Mouse (Mus musculus): ENCODE data around the gene Mad1l1. TPM values are rescaled to one million over a fixed set of nuclear protein-coding genes. Genes with fewer than 3 reads are reported as not detected.

The Mad1l1 gene
- polyA plus RNA-seq, 1 experiment from 2014 or later = 60.8 TPM

DNA sequence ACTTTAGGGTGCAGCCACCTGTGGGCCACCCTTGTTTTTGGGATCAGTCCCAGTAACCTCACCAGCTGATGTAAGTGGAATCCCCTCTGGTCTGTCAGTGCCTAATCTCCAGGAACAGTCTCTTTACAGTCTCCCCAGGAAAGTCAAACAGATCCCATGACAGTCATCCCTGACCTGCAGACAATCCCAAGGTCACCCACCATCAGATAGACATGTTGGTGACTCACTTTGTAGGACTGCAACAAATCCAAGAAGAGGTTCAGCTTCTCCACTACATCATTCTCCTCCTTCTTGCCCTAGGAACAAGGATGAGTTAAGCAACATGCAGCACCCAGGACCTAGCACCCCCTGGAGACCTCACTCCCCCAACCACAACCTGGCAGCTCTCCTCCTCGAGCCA, 24.7 kb upstream of the Mad1l1 start:
- 83% methylated on average over 1 of the region's 1 CpGs for WGBS
- no peaks in the 10 kb centered on the region for H3K4me1 ChIP-seq
- H3K27me3 ChIP-seq (ENCODE audit: poor library complexity, severe bottlenecking) = no peaks in the 10 kb centered on the region
- no peak overlapping the region for H3K27ac ChIP-seq
- H3K36me3 ChIP-seq (replicated peaks) = peaks cover 81% of the 10 kb centered on the region
- no peak overlapping the region for H3K4me3 ChIP-seq
- no peaks in the 10 kb centered on the region for H3K9me3 ChIP-seq
- DNase-seq (ENCODE audit: extremely low spot score, low spot score) = no peak

DNA sequence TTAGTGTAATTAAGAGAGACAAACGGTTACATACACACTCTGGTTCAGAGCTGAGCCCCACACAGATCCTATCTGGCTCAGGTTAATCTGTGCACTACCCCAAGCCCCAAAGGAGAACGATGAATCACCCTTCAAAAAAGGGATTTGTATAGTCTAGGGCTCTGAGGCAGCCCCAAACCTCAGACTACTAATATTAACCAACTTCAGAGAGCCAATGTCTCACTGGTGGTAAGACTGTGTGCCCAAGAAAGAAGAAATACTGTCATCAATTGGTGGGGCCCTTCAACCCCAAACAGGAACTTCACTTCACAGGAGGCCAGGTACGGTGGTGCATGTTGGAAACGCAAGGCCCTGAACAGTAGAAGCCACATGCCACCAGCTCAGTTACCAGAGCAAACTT, 23.9 kb upstream of the Mad1l1 start:
- Histone ChIP-seq H3K36me3 (replicated peaks) (peaks cover 81% of the 10 kb centered on the region), H3K27me3 (ENCODE audit: poor library complexity, severe bottlenecking) (no peaks in the 10 kb centered on the region), H3K4me3 (no peak overlapping the region), H3K27ac (no peak overlapping the region), H3K9me3 (no peaks in the 10 kb centered on the region), H3K4me1 (no peaks in the 10 kb centered on the region)
- WGBS = 93% methylated on average over 4 of the region's 4 CpGs
- DNase-seq (ENCODE audit: extremely low spot score, low spot score) = no peak

DNA sequence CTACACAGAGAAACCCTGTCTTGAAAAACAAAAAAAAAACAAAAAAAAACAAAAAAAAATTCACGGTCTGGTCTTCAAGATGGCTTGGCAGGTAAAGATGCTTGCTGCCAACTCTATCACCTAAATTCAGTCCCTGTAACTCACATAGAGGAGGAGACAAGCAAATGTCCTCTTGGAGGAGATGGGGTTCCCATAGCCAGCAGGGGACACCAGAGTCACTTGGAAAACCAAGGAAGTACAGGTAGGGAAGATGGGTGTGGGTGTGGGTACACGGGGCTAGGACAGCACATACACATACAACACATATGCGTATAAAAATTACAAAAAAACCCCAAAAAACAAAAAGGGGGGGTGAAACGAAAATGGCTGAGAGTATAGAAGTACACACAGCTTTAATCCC, 21.5 kb upstream of the Mad1l1 start:
- no peak for DNase-seq (ENCODE audit: extremely low spot score, low spot score)
- Histone ChIP-seq H3K27me3 (ENCODE audit: poor library complexity, severe bottlenecking) (no peaks in the 10 kb centered on the region), H3K36me3 (replicated peaks) (peaks cover 90% of the 10 kb centered on the region), H3K9me3 (peaks cover 9% of the 10 kb centered on the region; the same call in 1 of the 2 replicates), H3K27ac (no peak overlapping the region), H3K4me3 (no peak overlapping the region), H3K4me1 (no peaks in the 10 kb centered on the region)
- WGBS = 86% methylated on average over 4 of the region's 4 CpGs

DNA sequence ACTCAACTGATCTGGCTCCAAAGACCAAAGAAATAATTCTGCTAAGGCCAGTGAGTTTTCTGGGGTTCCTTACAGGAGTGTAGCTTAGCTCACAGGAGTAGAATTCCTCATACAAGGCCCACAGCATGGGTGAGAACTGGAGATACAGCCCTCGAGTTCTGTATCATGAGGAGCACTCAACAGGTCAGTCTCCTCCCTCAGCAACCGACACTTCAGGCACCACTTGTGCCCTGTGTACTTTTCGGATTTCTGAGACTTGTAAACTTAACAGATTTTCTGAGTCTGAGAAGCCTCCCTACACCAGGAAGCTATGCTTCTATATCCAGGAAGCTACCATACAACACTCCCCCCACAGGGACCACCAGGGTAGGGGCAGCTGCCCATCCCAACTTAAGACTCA, 18.5 kb upstream of the Mad1l1 start:
- Histone ChIP-seq H3K4me3 (no peak overlapping the region), H3K9me3 (peaks cover 9% of the 10 kb centered on the region; the same call in 1 of the 2 replicates), H3K4me1 (no peaks in the 10 kb centered on the region), H3K27ac (no peak overlapping the region), H3K36me3 (replicated peaks) (peaks cover 90% of the 10 kb centered on the region), H3K27me3 (ENCODE audit: poor library complexity, severe bottlenecking) (no peaks in the 10 kb centered on the region)
- 89% methylated on average over 3 of the region's 3 CpGs for WGBS
- DNase-seq (ENCODE audit: extremely low spot score, low spot score) = no peak

DNA sequence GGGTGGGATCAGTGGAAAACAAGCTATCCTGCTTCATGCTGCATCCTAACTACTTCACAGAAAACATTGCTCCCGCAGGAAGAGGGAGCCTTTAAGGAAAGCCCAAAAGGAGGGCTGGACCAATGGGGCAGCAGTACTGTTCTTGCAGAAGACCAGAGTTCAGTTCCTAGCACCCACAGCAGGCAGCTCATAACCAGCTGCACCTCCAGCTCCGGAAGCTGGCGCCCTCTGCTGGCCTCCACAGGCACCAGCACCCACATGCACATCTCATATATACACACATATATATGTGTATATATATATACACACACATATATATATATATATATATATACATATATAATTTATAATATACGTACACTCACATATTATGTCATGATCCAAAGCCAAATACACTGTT, 17.4 kb upstream of the Mad1l1 start:
- DNase-seq (ENCODE audit: extremely low spot score, low spot score) = no peak
- WGBS = 96% methylated on average over 4 of the region's 4 CpGs
- H3K4me1 ChIP-seq = no peaks in the 10 kb centered on the region
- no peak overlapping the region for H3K4me3 ChIP-seq
- H3K36me3 ChIP-seq (replicated peaks) = peaks cover 81% of the 10 kb centered on the region
- no peaks in the 10 kb centered on the region for H3K27me3 ChIP-seq (ENCODE audit: poor library complexity, severe bottlenecking)
- H3K27ac ChIP-seq = no peak overlapping the region
- peaks cover 9% of the 10 kb centered on the region; the same call in 1 of the 2 replicates for H3K9me3 ChIP-seq

DNA sequence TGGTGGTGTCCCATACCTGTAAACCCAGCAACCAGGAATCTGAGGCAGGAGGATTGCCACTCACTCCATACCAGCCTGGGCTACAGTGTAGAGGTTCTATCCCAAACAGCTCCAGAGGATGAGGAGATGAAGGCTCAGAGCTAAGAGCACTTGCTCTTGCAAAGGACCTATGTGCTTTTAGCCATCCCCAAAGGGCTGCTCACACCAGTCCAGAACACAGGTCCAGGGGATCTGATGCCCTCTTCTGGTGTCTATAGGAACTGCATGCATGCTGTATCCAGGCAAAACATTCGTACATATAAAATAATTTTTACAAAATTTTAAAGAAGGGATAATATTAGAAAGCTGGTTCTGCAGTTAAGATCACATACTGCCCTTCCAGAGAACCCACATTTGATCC, 15.3 kb upstream of the Mad1l1 start:
- WGBS = 91% methylated on average over 1 of the region's 1 CpGs
- H3K9me3 ChIP-seq = peaks cover 9% of the 10 kb centered on the region; the same call in 1 of the 2 replicates
- H3K27me3 ChIP-seq (ENCODE audit: poor library complexity, severe bottlenecking) = no peaks in the 10 kb centered on the region
- peaks cover 68% of the 10 kb centered on the region for H3K36me3 ChIP-seq (replicated peaks)
- H3K27ac ChIP-seq = no peak overlapping the region
- no peak overlapping the region for H3K4me3 ChIP-seq
- DNase-seq (ENCODE audit: extremely low spot score, low spot score) = peak; percentile 35
- peaks cover 10% of the 10 kb centered on the region for H3K4me1 ChIP-seq

DNA sequence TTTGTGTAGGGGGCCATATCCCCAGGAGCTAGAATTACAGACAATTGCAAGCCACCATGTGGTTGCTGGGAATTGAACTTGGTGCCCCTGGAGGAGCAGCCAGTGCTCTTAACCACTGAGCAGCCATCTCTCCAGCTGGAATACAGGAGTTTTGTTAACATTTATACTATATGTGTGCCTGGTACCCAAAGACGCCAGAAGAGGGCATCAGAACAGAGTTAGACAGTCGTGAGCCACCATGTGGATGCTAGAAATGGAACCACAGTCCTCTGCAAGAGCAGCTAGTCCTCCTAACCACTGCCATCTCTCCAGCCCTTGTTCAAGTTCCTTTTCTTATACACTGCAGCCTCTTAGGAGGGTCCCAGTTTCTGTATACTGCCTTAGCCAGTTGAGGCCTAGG, 12.3 kb upstream of the Mad1l1 start:
- no peaks in the 10 kb centered on the region for H3K27me3 ChIP-seq (ENCODE audit: poor library complexity, severe bottlenecking)
- peaks cover 57% of the 10 kb centered on the region for H3K36me3 ChIP-seq (replicated peaks)
- 35% methylated on average over 2 of the region's 2 CpGs for WGBS
- H3K9me3 ChIP-seq = peaks cover 3% of the 10 kb centered on the region; the same call in 1 of the 2 replicates
- H3K4me3 ChIP-seq = no peak overlapping the region
- peak; percentile 26 for DNase-seq (ENCODE audit: extremely low spot score, low spot score)
- H3K27ac ChIP-seq = no peak overlapping the region
- peaks cover 19% of the 10 kb centered on the region for H3K4me1 ChIP-seq

DNA sequence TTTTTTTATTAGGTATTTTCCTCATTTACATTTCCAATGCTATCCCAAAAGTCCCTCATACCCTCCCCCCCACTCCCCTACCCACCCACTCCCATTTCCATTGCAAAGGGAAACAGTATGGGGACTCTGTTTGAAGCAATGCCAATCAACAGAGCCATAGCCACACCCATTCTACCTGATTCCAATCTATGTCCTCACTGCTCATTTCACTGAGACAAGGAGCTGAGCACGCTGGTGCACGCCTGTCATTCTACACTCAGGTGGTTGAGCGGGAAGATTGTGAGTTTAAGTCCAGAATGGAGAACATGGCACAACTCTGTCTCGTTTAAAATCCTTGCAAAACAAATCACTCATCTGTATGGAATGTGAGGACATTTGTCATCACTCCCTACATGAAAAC, 11.2 kb upstream of the Mad1l1 start:
- no peaks in the 10 kb centered on the region for H3K27me3 ChIP-seq (ENCODE audit: poor library complexity, severe bottlenecking)
- H3K4me3 ChIP-seq = peak overlapping the region; percentile 73
- H3K27ac ChIP-seq = peak overlapping the region; percentile 94
- peaks cover 57% of the 10 kb centered on the region for H3K36me3 ChIP-seq (replicated peaks)
- no peak for DNase-seq (ENCODE audit: extremely low spot score, low spot score)
- no peaks in the 10 kb centered on the region for H3K9me3 ChIP-seq
- H3K4me1 ChIP-seq = peaks cover 19% of the 10 kb centered on the region
- WGBS = 57% methylated on average over 4 of the region's 4 CpGs

DNA sequence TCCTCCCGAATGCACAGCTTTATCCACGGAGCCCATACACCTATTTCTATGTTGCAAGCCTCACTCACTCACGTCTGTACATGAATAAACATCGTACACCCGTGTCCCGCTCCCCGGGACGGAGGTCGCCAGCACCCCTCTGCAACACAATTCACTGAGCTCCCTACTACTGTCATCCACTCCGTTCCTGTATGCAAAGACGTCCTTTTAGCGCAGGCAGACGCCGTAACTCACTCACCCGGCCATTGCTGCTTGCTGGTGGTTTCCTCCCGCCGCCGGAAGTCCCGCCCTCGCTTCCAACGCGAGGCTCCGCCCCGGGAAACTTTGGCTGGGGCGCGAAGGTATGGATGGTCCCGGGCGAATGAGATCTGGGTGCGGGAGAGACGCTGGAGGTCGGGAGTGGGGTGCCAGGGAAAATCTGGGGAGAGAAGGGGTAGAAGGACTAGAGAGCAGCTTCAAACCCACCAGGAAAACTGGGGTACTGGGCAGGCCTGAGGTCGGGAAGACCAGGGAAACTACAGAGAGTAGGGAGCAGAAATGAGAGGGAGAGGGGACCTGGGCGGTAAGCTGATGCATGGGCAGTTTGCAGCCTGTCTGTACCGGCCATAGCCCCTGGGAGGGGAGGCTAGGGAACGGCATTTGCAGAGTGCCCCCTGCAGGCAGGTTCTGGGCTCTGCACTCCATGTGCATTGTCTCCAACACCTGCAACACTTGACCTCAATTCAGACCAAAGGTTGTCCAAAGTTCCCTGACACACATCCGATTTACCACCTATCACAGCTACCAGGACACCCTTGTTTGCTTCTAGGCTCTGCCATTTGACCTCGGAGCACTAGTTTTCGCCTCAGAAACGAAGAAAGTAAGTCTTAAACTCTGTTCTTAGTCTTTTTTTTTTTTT, 10.5 kb upstream of the Mad1l1 start, which contains the start of gene Mrm2:
Gene Mrm2, minus strand, starts transcription at position 284 of the 898 bp plus-strand sequence.
- peak within 1 kb of the TSS; percentile 73 for H3K4me3 ChIP-seq
- peaks cover 19% of the 10 kb centered on the region for H3K4me1 ChIP-seq
- DNase-seq (ENCODE audit: extremely low spot score, low spot score) = peak; percentile 86
- peaks cover 57% of the 10 kb centered on the region for H3K36me3 ChIP-seq (replicated peaks)
- H3K27me3 ChIP-seq (ENCODE audit: poor library complexity, severe bottlenecking) = no peaks in the 10 kb centered on the region
- no peaks in the 10 kb centered on the region for H3K9me3 ChIP-seq
- WGBS = 1% methylated on average over 39 of the region's 39 CpGs
- H3K27ac ChIP-seq = peak within 1 kb of the TSS; percentile 94

DNA sequence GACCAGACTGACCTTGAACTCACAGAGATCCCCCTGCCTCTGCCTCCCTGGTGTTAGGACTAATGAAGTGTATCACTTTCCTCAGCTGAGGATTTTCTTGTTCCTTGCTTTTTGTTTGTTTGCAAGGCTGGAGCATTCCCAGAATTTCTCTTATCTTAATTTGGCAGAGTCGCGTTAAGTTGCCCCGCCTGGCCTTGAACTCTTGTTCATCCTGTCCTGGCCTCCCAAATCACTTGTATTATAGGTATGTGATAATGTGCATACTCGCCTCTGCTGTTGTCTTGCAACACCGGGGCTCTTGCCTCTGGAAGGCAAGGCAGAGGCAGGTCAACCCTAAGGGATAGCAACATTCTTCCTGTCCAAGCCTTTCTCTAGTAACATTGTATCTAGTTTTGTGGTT, 2.7 kb upstream of the Mad1l1 start:
- WGBS = 89% methylated on average over 5 of the region's 5 CpGs

DNA sequence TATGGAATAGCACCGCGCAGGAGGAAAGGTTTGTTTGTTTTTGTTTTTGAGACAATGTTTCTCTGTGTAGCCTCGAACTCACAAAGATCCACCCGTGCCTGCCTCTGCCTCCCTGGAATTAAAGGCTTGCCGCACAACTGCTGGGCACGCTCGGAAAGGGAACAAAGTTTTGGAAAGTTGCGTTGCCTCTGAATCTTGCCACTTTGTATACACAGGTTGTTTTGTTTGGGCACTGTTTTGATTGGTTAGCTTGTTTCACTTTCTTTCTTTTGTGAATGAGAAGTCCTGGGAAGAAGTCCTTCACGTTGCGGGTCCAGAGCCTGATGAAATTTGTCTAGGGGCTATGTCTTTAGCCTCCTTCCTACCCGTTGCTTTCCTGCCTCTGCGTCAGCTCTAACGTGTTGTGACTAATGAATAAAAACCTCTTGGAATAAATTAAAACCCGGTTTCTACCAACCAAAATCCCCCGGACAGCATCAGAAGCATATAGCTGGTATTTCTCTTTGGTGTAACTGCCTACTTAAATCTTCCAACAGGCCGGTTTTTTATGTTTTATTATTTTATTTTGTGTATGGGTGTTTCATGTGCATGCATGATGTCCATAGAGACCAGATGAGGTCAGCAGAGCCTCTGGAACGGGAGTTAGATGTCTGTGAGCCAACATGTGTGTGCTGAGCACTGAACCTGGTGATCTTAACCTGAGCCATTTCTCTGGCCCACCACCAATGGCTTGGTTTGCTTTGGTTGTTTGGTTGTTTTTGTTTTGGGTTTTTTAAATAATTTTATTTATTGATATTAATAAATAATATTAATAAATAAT, 614 bp upstream of the Mad1l1 start:
- Histone ChIP-seq H3K27me3 (ENCODE audit: poor library complexity, severe bottlenecking) (no peaks in the 10 kb centered on the region), H3K9me3 (no peaks in the 10 kb centered on the region), H3K4me3 (peak overlapping the region; percentile 83), H3K27ac (peak overlapping the region; percentile 97), H3K36me3 (replicated peaks) (peaks cover 39% of the 10 kb centered on the region), H3K4me1 (peaks cover 23% of the 10 kb centered on the region)
- DNase-seq (ENCODE audit: extremely low spot score, low spot score) = no peak
- WGBS = 2% methylated on average over 17 of the region's 17 CpGs

More for the DNA sequence above, 2.7 kb upstream of the Mad1l1 start:
- Histone ChIP-seq H3K4me1 (peaks cover 22% of the 10 kb centered on the region), H3K36me3 (replicated peaks) (peaks cover 48% of the 10 kb centered on the region), H3K27me3 (ENCODE audit: poor library complexity, severe bottlenecking) (no peaks in the 10 kb centered on the region), H3K9me3 (no peaks in the 10 kb centered on the region), H3K4me3 (no peak overlapping the region), H3K27ac (no peak overlapping the region)
- no peak for DNase-seq (ENCODE audit: extremely low spot score, low spot score)

DNA sequence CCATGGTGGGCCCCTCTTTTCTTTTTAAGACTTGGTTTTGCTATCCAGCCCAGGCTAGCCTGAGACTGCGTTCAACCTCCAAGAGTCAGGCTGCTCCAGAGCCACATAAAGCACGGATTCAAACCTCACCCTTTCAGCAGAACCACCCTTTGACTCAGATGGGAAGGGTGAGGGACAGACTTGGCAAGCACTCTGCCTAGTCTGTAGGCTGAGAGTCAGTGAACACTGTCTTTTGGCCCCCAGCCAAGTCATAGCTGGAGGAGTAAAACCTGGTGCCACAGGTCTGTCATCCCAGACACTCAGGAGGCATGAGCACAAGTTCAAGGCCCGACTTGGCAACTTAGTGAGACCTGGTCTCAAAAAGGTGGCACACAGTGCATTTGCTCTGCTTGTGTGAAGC, 4.6 kb downstream of the Mad1l1 start:
- Histone ChIP-seq H3K27me3 (ENCODE audit: poor library complexity, severe bottlenecking) (no peaks in the 10 kb centered on the region), H3K36me3 (replicated peaks) (peaks cover 57% of the 10 kb centered on the region), H3K27ac (no peak overlapping the region)

DNA sequence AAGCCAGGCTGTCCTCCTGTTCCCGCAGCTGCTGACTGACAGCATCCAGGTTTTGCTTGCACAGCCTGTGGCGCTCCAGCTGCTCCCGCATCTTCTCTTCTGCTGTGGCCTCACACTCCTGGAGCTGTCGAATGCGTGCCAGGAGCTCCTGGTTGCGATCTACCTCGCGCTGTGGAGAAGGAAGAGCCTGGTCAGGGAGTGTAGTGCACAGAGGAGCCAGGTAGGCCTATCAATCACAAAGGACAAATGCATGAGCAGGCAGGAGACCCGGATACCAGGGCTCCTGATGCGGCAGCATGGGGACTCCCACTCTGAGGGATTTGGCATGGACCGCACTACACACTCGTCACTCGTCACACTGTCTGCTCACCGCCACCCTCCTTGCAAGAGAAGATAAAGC, 13.8 kb downstream of the Mad1l1 start:
- Histone ChIP-seq H3K27ac (no peak overlapping the region), H3K36me3 (replicated peaks) (peaks cover 100% of the 10 kb centered on the region), H3K4me1 (no peaks in the 10 kb centered on the region), H3K9me3 (no peaks in the 10 kb centered on the region), H3K27me3 (ENCODE audit: poor library complexity, severe bottlenecking) (no peaks in the 10 kb centered on the region), H3K4me3 (no peak overlapping the region)
- DNase-seq (ENCODE audit: extremely low spot score, low spot score) = no peak
- 95% methylated on average over 14 of the region's 14 CpGs for WGBS

More for the DNA sequence above, 4.6 kb downstream of the Mad1l1 start:
- H3K4me3 ChIP-seq = no peak overlapping the region
- H3K9me3 ChIP-seq = no peaks in the 10 kb centered on the region
- 92% methylated on average over 3 of the region's 3 CpGs for WGBS
- DNase-seq (ENCODE audit: extremely low spot score, low spot score) = no peak
- peaks cover 23% of the 10 kb centered on the region for H3K4me1 ChIP-seq

Data from forebrain, embryonic 10.5 days (tissue).